Mouse (Mus musculus): ENCODE results near the gene Aldh3b1. TPM values are rescaled to one million over a fixed set of nuclear protein-coding genes. Genes with fewer than 3 reads are reported as not detected.

Gene Aldh3b1
- polyA plus RNA-seq, 1 experiment, result 1.8 TPM

DNA sequence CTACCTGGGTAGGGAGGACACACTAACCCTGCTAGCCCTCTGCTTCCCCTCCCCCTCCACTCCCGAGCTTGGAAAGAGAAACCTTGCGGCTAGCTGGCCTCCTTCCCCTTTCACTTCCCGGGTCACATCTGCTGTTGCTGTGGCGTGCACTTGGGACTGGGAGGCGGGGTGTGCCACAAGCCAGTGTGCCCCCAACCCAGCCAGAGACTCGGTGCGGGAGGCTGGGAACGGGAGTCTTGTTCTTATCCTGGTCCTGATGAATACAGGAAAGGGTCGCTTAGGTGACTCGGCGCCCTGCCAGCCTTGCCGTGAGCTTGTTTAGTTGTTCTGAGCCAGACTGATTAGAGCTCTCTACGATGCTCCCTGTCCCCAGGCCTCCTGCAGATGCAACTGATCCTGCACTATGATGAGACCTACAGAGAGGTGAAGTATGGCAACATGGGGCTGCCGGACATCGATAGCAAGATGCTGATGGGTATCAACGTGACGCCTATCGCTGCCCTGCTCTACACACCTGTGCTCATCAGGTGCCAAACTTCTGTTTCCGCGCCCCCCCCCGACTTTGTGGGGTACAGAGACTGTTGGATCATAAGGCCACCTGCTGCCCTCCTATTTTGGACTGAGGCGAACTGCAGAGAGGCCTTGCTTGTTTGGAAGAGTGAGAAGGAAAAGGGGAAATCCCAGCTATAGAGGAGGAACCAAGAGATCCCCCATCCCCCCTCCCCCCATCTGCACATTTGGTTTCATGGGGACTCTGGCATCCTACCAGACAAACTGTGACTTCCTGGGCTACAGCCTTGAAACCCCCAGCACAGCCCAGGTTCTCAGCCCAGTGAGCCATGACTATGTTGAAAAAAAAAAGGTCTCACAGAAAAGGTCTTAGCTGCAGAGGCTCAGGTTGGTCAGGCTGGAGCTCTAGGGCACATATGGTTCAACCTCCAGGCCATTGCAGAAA lies 6.6 kb upstream of the Aldh3b1 start:
- DNase-seq (ENCODE audit: low read depth), result peak; percentile 57
- TF ChIP-seq CTCF (IDR thresholded peaks at IDR 0.05; ENCODE audit: borderline replicate concordance, extremely low read depth, insufficient read depth, insufficient read length) (no peak), POLR2A (IDR thresholded peaks at IDR 0.05; ENCODE audit: borderline replicate concordance, extremely low read depth, insufficient read depth, insufficient read length, poor library complexity, severe bottlenecking) (no peak)

- DNase-seq (ENCODE audit: low read depth), result peak; percentile 49
- TF ChIP-seq CTCF (IDR thresholded peaks at IDR 0.05; ENCODE audit: borderline replicate concordance, extremely low read depth, insufficient read depth, insufficient read length), result no peak
- no peak for TF ChIP-seq POLR2A (IDR thresholded peaks at IDR 0.05; ENCODE audit: borderline replicate concordance, extremely low read depth, insufficient read depth, insufficient read length, poor library complexity, severe bottlenecking)
These were observed 5.7 kb upstream of the Aldh3b1 start, which contains the start of gene Unc93b1 for GRCm38 (mm10) chr19:3935032-3935895. Unc93b1 (plus strand) TSS chr19:3935186.

GRCm38 (mm10) chr19:3931716-3932115 lies 2.1 kb upstream of the Aldh3b1 start:
- TF ChIP-seq POLR2A (IDR thresholded peaks at IDR 0.05; ENCODE audit: borderline replicate concordance, extremely low read depth, insufficient read depth, insufficient read length, poor library complexity, severe bottlenecking) (no peak), CTCF (IDR thresholded peaks at IDR 0.05; ENCODE audit: borderline replicate concordance, extremely low read depth, insufficient read depth, insufficient read length) (no peak)
- no peak for DNase-seq (ENCODE audit: low read depth)

GRCm38 (mm10) chr19:3930262-3931057 lies 852 bp upstream of the Aldh3b1 start:
- TF ChIP-seq CTCF (IDR thresholded peaks at IDR 0.05; ENCODE audit: borderline replicate concordance, extremely low read depth, insufficient read depth, insufficient read length) (no peak), POLR2A (IDR thresholded peaks at IDR 0.05; ENCODE audit: borderline replicate concordance, extremely low read depth, insufficient read depth, insufficient read length, poor library complexity, severe bottlenecking) (no peak)
- peak; percentile 42 for DNase-seq (ENCODE audit: low read depth)

- no peak for DNase-seq (ENCODE audit: low read depth)
- TF ChIP-seq CTCF (IDR thresholded peaks at IDR 0.05; ENCODE audit: borderline replicate concordance, extremely low read depth, insufficient read depth, insufficient read length), result no peak
These were observed 829 bp downstream of the Aldh3b1 start for GRCm38 (mm10) chr19:3928779-3929178.

DNA sequence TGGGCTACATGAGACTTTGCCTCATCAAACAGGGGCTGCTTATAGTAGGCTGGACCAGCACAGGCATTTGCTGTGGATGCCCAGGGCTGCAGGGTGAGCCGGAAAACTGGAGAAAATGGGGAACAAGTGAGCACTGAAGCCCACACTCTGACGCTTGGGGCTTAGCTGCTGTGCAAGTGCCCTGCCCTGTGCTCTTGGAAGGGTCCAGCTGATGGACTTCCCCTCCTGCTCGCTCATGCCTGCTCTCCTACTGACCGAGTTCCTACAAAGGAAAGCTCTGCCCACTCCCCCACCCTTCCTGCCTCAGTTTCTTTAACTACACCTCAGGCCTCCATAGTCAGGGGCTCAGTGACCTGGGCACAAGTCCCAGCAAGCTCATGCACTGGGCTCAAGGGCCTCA lies 1.6 kb downstream of the Aldh3b1 start:
- TF ChIP-seq CTCF (IDR thresholded peaks at IDR 0.05; ENCODE audit: borderline replicate concordance, extremely low read depth, insufficient read depth, insufficient read length) (no peak), POLR2A (IDR thresholded peaks at IDR 0.05; ENCODE audit: borderline replicate concordance, extremely low read depth, insufficient read depth, insufficient read length, poor library complexity, severe bottlenecking) (no peak)

DNA sequence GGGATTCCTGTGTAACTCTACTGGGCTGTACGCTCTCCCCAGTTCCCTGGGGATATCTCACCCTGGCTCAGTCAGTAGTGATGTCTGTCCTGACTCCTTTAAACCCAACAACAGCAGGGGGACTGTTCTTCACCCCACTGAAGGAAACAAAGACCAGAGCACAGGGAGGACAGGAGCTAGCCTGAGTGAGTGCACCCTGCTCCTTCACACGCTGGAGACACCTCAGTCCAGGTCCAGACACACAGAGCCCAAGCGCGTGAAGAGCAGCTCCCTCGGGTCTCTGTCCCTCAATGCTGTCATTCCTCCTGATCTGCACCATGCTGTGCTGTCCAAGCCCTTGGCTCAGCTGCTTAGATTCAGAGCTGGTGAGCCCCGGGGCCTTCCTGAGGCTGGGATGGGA lies 2.9 kb downstream of the Aldh3b1 start:
- TF ChIP-seq POLR2A (IDR thresholded peaks at IDR 0.05; ENCODE audit: borderline replicate concordance, extremely low read depth, insufficient read depth, insufficient read length, poor library complexity, severe bottlenecking), result no peak
- no peak for TF ChIP-seq CTCF (IDR thresholded peaks at IDR 0.05; ENCODE audit: borderline replicate concordance, extremely low read depth, insufficient read depth, insufficient read length)
- no peak for DNase-seq (ENCODE audit: low read depth)

More for the DNA sequence above, 1.6 kb downstream of the Aldh3b1 start:
- DNase-seq (ENCODE audit: low read depth), result no peak

GRCm38 (mm10) chr19:3926279-3926678 lies 3.3 kb downstream of the Aldh3b1 start:
- no peak for DNase-seq (ENCODE audit: low read depth)
- no peak for TF ChIP-seq CTCF (IDR thresholded peaks at IDR 0.05; ENCODE audit: borderline replicate concordance, extremely low read depth, insufficient read depth, insufficient read length)
- no peak for TF ChIP-seq POLR2A (IDR thresholded peaks at IDR 0.05; ENCODE audit: borderline replicate concordance, extremely low read depth, insufficient read depth, insufficient read length, poor library complexity, severe bottlenecking)

GRCm38 (mm10) chr19:3925859-3926258 lies 3.7 kb downstream of the Aldh3b1 start:
- TF ChIP-seq POLR2A (IDR thresholded peaks at IDR 0.05; ENCODE audit: borderline replicate concordance, extremely low read depth, insufficient read depth, insufficient read length, poor library complexity, severe bottlenecking) (no peak), CTCF (IDR thresholded peaks at IDR 0.05; ENCODE audit: borderline replicate concordance, extremely low read depth, insufficient read depth, insufficient read length) (no peak)
- DNase-seq (ENCODE audit: low read depth), result no peak

GRCm38 (mm10) chr19:3924868-3925267 lies 4.7 kb downstream of the Aldh3b1 start:
- no peak for DNase-seq (ENCODE audit: low read depth)
- TF ChIP-seq CTCF (IDR thresholded peaks at IDR 0.05; ENCODE audit: borderline replicate concordance, extremely low read depth, insufficient read depth, insufficient read length) (no peak), POLR2A (IDR thresholded peaks at IDR 0.05; ENCODE audit: borderline replicate concordance, extremely low read depth, insufficient read depth, insufficient read length, poor library complexity, severe bottlenecking) (no peak)

Measured in brain, embryonic 14.5 days (tissue).